Mouse (Mus musculus): Measurements from ENCODE around the gene Slco2a1.

Slco2a1 gene

DNA sequence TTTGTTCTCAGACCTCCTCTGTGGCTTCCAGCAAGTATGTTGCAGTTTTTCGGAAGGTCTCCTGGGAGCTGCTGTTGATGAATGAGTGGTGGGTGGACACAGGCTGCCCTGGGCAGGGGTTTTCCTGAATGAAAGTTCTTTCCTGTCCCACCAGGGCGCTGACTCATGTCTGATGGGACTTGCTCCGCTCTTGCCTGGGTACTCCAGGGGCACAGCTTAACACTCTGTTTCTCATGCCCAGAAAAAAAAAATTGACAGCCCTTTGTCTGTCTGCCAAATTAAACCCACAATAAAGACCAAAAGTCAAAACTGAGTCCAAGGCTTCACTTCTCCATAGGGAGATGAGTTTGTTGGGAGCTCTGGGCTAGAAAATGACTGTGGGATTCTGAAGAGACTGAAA is 44.9 kb downstream of the Slco2a1 start:
- no peak for DNase-seq (ENCODE audit: low spot score in 2 of 2)

DNA sequence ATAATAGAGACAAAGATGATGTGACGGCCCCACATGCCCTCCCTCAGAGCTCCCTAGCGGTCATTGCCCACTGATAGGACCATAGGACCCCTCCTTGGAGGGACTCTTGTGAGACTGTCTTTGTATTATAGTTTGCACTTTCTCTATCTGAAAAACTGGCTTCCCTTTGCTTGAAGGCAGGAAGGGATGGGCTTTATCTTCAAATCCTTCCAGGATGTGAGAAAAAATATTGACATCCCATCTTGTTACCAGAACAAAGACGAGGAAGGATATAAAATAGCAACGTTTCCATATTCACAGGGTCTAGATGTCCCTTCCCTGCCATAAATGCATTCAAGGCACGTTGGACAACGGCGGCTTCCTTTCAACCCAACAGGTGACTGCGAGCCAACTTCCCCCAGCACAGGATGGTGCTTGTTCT is 48.5 kb downstream of the Slco2a1 start:
- DNase-seq (ENCODE audit: low spot score in 2 of 2): no peak

DNA sequence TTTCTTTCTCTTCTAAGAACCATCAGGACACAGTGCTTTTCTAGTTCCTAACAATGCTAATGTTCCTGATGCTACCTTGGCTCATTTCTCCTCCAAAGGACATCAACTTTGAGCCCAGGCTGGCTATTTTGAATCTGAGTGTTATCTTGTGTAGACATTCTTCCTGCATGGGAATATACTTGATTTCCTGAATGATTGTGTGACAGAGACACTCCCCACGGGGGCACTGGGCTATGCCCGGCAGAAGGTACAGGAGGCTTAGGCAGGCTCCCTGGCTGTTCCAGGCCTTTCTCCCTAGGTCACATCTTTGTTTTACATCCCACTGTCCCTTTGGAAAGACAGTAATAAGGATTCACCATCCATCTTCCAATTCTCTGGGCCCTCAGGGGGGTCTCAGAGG is 49.8 kb downstream of the Slco2a1 start:
- DNase-seq (ENCODE audit: low spot score in 2 of 2): no peak

DNA sequence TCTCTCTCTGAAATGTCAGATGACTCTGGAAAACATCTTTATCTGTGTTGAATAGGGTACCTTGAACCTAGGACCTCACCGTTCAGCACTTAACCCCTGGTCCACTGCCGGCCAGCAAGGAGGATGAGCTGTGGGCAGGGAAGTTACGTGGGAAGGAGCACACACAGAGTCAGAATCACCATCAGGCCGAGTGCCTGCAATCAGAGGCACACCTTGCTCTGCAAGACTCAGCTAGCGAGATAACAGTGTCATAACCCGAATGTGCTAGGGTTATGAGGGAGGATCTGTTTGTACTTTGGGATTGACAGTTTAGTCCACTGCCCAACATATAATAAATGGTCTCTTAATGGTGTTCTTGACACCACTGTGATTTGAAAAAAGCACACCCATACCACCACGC is 50.2 kb downstream of the Slco2a1 start:
- no peak for DNase-seq (ENCODE audit: low spot score in 2 of 2)

DNA sequence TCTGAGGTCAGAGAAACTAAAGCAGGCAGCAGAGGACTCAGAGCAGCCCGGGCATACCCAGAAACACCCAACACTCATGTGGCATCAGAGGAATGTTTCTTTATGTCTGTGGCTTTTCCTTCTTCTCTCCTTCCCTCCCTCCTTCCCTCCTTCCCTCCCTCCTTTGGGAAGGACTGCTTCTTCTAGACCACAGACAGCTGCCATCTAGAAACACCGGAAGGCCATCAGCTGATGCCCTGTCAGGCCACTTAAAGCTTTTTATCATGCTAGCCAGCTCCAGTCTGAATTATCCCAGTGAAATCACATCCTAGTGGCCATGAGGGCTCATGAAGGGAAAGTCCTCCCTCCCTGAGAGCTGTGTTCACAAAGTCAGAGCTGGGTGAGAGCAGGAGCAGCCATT is 52.1 kb downstream of the Slco2a1 start:
- DNase-seq (ENCODE audit: low spot score in 2 of 2): no peak

DNA sequence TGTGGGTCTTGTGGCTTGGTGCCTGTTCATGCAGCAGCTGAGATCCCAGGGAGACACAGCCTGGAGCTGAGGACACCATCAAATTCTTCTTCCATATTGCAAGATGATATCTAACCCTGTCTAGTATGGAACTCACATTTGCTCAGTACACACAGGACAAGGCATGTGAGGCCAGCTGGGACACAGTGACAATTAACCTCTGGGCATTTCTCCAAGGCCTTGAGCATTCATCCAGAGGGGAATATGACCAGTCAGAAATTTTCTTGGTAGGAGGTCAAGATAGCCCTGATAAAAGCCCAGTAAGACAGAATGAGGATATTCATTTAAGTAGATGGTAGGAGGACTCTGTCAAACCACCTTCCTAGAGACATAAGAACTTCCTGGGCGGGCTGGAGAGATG is 56.9 kb downstream of the Slco2a1 start:
- no peak for DNase-seq (ENCODE audit: low spot score in 2 of 2)

DNA sequence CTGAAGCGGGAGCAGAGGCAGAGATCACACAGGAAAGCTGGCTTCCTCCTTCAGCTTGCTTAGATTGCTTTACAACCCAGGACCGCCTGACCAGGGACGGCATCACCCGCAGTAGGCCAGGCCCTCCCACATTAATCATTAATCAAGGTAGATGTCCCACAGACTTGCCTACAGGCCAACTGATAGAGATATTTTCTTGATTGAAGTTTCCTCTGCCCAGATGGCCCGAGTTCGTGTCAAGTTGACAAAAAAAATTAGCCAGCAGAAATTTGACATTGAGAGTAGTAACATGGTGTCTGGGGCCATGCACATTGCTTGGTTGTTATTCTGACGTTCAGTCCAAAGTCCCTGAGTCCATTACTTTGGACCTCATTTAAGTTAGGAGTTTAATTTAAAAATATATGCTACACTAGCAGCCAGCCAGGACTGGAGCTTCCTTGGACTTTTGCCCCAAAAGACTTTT is 60.6 kb downstream of the Slco2a1 start:
- no peak for DNase-seq (ENCODE audit: low spot score in 2 of 2)

DNA sequence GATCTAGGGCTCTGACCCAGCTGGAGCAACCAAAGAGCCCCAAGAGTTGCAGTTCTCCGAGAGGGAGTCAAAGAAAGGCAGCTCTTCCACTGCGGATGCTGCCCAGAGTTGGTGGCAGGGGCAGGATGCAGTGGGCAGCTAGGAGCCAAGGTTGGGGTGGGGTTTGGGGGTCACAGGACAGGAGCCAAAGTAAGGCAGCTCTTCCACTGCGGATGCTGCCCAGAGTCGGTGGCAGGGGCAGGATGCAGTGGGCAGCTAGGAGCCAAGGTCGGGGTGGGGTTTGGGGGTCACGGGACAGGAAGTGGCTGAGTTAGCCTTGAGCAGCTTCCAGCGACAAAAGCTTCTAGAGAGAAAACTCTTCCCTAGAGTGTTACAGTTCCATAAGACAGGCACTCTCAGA is 65.3 kb downstream of the Slco2a1 start:
- no peak for DNase-seq (ENCODE audit: low spot score in 2 of 2)

DNA sequence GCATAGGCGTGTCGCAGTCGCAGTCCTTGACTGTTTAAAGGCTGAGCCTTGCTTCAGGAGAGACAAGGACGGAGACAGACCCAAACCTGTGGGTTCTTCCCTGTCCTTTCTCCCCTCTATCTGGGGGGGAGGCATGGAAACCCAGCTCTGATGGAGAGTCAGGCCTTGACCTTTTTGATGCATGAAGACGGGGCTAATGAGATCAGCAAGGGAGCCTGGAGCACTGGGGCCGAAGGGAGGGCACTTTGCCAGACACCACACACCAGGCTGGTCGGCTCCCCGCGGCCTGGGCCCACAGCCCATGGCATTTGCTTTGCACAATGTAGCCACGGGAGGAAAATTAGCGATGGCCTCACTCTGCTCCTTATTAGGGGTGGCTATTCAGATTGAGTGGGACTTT is 66.5 kb downstream of the Slco2a1 start:
- DNase-seq (ENCODE audit: low spot score in 2 of 2): no peak

DNA sequence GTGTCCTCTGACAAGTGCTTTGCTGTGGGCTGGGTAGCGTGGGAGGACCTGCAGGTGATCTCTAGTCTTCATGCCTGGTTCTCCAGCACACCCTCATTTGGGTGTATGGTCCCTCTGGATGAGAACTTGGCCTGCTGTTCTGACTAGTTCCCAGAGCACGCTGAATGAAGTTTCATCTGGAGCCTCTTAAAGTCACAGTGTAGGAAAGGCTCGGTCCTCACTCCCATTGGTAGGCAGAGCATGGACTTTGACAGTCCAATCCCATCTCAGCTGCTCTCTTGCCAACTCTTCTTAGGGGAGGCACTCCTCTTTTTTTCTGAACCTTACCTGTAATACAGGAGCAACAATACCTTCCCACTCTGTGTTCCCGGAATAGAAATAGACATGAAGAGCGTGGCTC is 67.7 kb downstream of the Slco2a1 start:
- no peak for DNase-seq (ENCODE audit: low spot score in 2 of 2)

DNA sequence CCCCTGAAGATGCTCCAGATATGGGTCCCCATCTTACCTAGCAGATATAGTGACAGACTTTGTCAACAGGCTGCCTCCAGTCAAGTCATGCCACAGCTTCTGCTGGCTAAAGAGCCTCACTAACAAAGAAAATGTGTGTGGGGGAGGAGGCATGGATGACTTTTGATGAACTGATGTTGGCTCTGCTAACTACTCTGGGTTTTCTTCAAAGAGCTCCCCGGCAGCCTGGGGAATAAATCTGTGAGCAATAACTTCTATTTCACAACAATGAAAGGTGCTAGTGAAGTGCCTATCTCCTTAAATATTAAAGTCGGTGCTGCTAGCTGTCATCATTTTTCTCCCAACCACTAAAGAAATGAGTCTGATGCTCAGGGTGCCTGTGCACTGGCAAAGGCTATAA is 72.0 kb downstream of the Slco2a1 start:
- no peak for DNase-seq (ENCODE audit: low spot score in 2 of 2)

DNA sequence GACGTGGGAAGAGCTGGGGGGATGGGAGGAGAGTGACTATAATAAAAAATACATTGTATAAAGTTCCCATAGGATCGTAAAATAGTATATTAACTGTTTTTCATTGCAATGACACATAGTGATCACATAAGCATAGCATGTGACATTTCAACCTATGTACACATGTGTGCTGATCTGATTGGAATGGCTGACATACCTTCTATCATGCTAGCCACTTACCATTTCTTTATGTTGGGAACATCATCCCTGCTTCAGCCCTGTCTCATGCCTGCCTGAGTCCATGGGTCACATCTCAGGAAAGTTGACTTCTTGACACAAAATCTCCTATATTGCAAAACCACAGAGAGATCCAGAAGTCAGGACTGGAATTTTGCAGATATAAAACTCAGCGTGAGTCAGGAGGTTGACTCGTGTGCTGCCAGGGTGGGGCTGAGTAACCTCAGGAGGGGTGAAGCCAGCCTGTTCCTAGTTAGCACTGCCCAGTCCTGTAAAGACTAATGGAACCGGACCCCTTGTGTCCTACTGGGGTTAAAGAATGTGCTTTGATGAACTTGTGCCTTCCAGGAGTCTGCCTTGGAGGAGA is 73.0 kb downstream of the Slco2a1 start:
- no peak for DNase-seq (ENCODE audit: low spot score in 2 of 2)

DNA sequence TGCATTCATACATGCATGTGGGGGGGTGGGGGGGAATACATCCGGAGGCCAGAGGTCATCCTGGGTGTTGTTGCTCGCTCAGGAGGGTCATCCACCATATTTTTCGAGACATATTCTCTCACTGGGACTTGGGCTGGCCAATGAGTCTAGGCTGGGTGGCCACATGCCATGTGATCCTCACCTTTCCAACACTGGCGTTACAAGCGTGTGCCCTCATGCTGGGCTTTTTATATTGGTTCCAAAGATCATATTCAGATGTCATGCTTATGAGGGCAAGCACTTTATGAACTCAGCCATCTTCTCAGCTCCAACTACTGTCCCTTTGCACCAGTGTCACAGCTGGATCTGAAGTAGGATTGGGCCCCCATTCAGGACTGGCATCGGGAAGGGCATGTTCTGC is 75.1 kb downstream of the Slco2a1 start:
- no peak for DNase-seq (ENCODE audit: low spot score in 2 of 2)

DNA sequence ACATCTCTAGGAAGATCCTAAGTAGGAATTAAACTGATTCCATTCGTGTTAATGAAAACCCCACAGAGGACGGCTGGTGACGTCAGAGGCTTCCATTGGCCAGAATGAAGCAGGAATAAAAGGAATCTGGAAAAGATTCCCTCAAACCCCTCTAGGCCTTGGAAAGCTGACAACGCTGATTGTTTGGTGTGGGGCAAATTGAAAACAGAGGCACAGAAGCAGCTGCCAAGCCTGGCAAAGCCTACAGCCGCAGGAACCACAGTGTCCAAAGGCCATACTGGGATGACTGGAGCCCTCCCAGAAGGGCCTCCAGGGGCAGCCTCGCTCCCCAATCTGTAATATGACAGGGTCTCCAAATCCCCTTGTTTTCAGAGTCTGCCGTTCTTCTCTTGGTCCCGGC is 78.3 kb downstream of the Slco2a1 start:
- no peak for DNase-seq (ENCODE audit: low spot score in 2 of 2)

DNA sequence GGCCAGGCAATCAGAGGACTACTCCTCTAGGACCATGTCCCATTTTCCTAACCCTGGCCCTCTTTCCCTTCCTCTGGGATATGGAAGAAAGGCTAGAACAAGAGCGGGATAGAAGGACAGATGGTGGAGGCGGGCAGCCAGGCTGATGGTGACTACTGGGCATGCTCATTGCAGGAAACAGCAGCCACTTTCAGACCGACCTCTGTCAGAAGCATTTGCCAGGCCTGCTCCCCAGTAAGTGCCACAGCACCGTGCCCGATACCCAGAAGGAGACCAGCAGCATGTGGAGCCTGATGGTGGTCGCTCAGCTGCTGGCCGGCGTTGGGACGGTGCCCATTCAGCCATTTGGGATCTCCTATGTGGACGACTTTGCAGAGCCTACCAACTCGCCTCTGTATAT is 79.1 kb downstream of the Slco2a1 start:
- DNase-seq (ENCODE audit: low spot score in 2 of 2): no peak

DNA sequence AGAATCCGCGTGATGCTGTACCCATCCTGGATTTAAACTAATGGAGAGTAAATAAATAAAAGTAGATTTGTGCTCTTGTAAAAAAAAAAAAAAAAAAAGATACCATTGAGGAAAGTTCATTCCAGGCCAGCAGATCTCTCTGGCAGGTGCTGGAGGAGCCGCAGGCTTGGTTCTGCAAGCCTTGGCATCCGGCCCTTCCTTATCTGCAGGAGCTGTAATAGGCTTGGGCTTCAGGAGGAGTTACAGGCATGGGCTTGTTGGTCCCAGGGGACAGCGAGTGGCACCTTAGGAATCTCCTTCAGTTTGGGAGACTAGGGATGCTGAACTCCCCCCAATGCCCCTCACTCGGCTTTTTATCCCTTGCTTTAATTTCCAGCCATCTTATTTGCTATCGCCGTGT is 80.3 kb downstream of the Slco2a1 start:
- no peak for DNase-seq (ENCODE audit: low spot score in 2 of 2)

DNA sequence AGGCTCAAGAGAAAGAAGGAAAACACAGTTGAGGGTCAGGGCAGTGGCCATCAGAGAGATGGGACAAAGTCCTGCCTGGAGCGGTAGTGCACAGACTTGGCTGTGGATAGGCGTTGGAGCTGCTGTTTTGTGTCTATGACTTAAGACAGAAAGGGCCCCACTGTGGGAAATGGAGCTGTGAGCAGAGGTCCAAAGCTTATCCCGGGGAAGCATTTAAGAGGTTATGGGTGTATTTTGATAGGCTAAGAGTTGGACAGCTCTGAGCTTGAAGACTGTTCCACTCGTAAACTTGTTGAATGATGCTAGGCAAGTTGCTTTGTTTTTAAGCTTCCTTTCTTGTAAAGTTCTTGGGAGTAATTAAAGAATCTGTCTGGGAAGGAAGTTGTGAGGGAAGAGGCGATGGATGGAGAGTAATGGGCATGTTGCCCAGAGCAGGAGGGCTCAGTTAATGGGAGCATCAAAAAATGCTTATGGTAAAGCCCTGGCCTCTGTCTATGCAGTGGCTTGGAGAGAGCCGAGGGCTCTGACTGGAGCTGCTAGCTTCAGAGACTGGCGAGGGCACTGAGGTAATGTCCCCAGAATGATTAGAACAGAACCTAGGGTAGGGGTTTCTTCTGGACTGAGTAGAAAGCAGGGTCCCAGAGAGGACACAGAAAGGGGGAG is 83.2 kb downstream of the Slco2a1 start:
- DNase-seq (ENCODE audit: low spot score in 2 of 2): no peak

DNA sequence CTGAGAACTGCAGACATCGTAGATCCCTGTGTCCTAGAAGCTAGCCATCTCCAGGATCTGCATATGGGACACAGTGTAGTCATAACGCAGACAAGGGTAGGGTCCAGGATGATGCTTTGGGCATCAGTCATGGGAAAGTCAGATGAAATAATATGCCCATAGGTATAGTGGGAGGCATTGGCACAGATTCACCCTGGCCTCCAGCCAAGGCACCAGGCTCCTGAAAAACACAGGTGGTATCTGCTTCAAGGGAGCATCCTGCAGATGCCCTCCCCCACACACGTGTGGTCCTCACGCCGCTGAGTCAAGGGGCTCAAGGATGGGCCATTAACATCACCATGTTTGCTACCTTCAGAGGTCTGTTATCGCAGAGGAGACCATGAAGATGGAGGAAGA is 83.7 kb downstream of the Slco2a1 start:
- DNase-seq (ENCODE audit: low spot score in 2 of 2): no peak

DNA sequence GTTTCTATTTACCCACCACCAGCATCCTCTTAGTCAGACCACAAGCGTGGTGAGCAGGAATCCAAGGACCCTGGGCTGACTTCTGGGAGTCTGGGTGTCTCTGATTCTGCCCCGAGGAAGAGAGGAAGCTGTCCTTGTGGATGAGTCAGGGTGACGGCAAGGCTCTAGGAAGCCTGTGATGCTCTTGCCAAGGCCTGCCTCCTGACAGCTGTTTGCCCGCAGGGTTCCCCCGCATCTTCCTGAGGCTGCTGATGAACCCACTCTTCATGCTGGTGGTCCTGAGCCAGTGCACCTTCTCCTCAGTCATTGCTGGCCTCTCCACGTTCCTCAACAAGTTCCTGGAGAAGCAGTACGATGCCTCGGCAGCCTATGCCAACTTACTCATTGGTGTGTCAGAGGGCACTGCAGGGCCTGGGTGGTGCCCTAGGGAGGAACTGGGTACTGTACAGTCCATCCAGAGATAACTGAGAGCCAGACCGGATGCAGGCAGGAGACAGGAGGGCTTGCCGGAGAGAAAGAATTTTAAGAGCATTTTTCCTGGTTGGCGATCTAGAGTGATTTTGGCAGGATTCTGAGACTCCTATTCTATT is 84.5 kb downstream of the Slco2a1 start:
- no peak for DNase-seq (ENCODE audit: low spot score in 2 of 2)

DNA sequence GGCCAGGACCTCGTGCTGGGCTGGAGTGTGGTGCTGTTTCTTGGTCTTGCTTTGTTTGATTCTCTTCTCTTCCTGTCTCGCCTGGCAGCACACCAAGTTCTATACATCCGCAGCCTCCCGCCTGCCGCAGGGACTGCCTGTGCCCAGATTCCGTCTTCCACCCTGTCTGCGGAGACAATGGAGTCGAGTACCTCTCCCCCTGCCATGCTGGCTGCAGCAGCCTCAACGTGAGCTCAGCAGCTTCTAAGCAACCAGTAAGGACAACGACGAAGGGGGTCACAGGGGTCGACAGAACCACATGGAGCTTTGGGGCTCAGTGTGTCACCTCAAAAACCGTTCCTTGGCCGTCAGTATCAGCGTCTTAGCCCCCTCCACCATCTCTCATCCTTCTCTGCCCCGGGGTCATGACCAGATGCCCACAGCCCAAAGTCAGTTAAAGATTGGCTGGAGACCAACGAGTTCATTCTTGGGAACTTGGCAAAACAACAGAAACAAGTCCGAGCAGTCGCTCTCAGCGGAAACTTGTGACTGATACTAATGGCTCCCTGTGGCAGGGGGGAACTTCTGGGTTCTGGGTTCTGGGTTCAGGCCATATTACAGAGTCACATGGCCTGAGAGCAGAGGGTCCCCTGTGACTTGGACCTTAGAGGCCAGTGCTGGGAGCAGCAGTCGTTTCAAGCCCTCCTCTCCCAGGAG is 88.5 kb downstream of the Slco2a1 start:
- DNase-seq (ENCODE audit: low spot score in 2 of 2): no peak

DNA sequence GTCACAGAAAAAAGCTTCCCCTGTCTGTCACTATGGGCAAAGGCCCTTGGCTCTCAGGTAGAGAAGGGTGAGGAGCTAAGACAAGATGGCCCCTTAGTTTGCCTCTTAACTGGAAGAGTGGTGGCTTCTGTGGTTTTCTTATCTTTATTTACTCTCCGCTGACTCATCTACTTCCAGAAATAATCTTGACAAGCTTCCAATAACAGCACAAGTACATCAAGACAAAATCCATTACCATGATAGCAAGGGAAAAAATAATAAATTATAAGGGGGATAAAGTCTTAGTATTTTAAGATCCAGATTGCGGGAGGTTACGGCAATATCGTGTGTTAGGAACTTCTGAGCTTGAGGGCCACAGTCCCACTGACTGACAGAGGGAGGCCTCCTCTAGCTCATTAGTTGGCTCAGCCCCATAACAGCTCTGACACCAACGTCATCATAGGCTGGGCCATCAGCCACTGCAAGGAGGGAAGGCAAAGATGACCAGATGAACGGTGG is 89.7 kb downstream of the Slco2a1 start:
- DNase-seq (ENCODE audit: low spot score in 2 of 2): no peak

DNA sequence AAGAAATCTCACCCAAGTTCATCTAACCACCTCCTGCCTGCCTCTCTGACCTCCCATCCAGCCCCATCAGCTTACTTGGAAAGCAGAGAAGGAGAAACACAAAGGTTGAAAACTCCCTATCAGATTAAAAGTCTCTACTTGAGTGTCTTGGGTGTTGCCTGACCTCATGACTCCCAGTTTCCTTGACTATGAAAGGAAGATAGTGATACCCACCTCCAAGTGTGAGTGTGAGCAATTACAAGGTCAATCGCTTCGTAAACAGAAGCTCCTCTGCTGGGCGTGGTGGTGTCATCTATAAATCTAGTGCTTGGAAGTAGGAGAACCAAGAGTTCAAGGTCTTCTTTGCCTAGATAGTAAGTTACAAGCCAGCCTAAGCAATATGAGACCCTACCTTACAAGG is 91.7 kb downstream of the Slco2a1 start:
- DNase-seq (ENCODE audit: low spot score in 2 of 2): no peak
